Mouse (Mus musculus): Measurements from ENCODE around the gene Sirt7.
"Not testable (repeated sequence)": the region's sequence is repeated elsewhere in the genome, so short reads cannot be mapped to it uniquely, and the experiment has no call there.

- TF ChIP-seq GATA1 (IDR thresholded peaks at IDR 0.05; ENCODE audit: borderline replicate concordance, low read length); FLI1 (IDR thresholded peaks at IDR 0.05; ENCODE audit: low read length): not testable (repeated sequence)
Measured at GRCm38 (mm10) chr11:120582982-120583293, 42.1 kb downstream of the Sirt7 start.

Measured in megakaryocyte, embryonic 14.5 days (primary cell).